Mouse (Mus musculus) gastrocnemius, adult 8-10 months (tissue): ENCODE measurements around the gene Baiap2l2. TPM values are rescaled to one million over a fixed set of nuclear protein-coding genes. Genes with fewer than 3 reads are reported as not detected.

Experiments used
- DNase-seq, 2 experiments: peaks; one replicate each; pipeline ENCODE4 v3.0.0; 2022; ENCODE audit warnings: low spot score in 2 of 2
- total RNA-seq, 4 experiments: library from RNA; stranded (reverse); gene quantifications; 2 replicates each; pipeline ENCODE4 v1.2.4; 2022

Baiap2l2 gene
- total RNA-seq, 4 experiments from 2014 or later, result 2.6 to 6.1 (median 3.5) TPM

DNA sequence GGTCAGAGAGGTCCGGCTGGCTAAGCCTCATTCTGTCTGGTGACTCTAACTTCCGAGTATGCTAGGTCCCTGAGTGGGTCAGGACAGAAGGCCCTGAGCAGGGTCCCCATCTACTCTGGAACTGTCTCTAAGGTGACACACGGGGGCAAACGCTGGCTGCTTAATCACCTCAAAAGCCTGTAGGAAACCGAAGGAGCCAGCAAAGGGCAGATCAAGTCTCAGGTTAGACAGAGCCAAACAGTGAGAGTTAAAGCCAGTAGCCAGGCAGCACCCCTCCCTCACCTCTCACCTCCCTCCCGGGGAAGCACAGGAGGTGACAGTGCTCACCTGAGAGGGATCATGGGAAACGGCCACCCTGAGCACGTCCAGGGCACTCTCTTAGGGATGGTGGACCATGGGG, 18.4 kb upstream of the Baiap2l2 start:
- DNase-seq, result no peak

- no peak for DNase-seq
Measured at GRCm38 (mm10) chr15:79299563-79300155, 14.3 kb upstream of the Baiap2l2 start.

DNA sequence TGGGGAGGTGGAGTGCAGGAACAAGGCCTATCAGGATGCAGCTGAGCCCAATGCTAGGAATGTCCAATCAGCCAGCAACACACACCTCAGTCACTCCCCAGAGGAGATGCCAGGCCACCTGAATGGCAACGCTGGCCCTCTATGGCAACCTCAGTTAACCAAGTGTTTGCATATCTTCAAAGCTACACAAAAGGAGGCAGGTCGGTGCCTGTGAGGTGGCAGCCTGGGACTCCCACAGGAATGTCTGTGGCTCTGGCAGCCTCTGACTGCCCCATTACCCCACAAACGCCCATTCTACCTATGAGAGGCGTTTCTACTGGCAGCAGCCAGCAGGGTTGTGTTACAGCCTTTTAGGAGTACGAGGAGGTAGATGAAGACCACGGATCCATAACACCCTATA, 13.2 kb upstream of the Baiap2l2 start:
- DNase-seq, result no peak

DNA sequence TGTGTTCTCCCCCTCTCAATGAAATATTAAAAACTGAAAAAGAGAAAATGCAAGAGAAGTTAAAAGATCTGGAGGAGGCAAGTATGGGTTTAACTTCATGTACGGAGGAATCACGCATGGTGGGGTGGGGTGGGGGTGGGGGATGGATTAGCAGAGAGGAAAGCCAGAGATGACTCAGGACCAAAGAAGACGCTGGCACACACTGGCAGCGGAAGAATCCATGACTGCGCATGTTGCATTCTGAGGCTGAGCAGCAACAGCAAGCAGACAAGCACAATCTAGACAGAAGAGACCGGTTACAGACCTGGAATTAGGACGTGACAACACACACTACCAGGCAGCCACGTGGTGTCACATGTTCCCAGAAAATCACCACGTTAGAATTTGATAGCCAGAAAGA, 7.4 kb upstream of the Baiap2l2 start:
- DNase-seq, result no peak

GRCm38 (mm10) chr15:79290340-79290739, 5.0 kb upstream of the Baiap2l2 start:
- DNase-seq, result no peak

- no peak for DNase-seq
Measured at GRCm38 (mm10) chr15:79289441-79289840, 4.1 kb upstream of the Baiap2l2 start.

DNA sequence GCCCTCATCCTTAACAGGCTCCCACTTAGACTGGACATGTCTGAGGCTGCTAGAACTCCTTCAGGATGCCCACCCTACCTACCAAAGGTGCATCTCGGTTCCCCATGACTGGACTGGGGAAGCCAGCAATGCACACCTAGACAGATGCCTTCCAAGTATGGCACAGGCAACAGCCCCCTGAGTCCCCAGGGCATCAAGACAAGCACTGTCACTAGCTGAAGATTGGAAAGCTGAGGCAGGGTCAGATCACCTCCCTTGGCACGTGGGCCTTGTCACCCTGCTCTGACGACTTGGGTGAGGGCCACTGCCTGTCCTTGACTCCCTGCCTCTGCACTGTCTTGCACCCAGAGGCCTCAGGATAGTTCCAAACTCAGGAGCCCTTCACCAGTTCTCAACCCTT, 3.0 kb upstream of the Baiap2l2 start:
- no peak for DNase-seq

GRCm38 (mm10) chr15:79287091-79287490, 1.8 kb upstream of the Baiap2l2 start:
- DNase-seq, result no peak

GRCm38 (mm10) chr15:79286141-79286540, 804 bp upstream of the Baiap2l2 start:
- DNase-seq, result no peak

DNA sequence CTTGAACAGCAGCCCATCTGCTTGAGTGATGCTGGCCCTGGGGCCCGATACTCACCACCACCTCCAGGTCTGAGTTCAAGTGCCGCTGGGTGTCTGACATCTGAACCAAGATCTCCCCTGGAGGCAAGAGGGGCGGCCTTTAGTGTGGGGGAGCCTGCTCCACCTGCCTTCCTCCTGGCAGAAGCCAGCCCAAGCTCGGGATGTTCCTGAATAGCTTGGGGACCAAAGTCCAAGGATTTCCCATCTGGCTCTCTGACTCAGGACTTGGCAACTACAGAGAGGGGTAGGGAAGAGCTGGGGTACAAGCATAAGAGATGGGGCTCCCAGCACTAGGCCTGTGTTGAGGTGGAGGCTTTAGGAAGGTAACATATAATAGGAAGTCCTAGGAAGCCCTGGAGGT, 2.0 kb downstream of the Baiap2l2 start:
- DNase-seq, result no peak

GRCm38 (mm10) chr15:79282434-79282833, 2.9 kb downstream of the Baiap2l2 start:
- no peak for DNase-seq

DNA sequence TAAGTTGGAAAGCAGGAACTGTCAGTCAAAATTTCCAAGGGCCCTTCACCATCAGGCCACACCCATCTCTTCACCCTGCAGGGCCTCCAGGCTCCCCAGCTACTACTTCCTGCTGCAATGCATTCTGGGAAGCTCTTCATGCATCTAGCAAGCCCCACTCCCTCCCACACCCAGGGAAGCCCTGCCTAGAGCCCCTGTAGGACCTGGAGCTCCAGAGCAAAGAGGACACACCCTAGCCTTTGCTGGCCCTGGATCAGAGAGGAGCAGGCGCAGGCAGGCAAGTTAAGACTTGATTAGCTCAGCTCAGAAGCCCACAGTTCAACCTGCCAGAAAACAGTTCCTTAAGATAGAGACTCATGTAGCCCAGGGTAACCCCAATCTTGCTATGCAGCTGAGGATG, 3.9 kb downstream of the Baiap2l2 start:
- DNase-seq, result no peak

GRCm38 (mm10) chr15:79280850-79281249, 4.5 kb downstream of the Baiap2l2 start:
- peak; percentile 29 to 45 for DNase-seq

DNA sequence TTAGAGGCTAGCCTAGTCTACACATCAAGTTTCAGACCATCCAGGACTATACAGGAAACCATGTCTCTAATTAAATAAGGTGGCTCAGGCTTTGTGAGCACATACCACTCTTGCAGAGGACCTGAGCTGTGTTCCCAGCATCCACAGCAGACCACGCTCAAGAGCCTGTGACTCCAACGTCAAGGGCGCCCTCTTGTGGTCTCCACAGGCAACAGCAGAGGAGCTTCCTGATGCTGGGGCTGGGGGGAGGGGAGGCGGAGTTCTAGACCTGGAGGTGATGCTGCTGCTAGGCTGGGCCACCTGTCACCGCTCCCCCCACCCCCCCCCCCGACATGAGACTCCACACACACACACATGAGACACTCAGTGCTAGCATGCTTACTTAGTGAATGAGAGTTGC, 5.1 kb downstream of the Baiap2l2 start:
- no peak for DNase-seq

GRCm38 (mm10) chr15:79277728-79278127, 7.6 kb downstream of the Baiap2l2 start:
- DNase-seq, result no peak

DNA sequence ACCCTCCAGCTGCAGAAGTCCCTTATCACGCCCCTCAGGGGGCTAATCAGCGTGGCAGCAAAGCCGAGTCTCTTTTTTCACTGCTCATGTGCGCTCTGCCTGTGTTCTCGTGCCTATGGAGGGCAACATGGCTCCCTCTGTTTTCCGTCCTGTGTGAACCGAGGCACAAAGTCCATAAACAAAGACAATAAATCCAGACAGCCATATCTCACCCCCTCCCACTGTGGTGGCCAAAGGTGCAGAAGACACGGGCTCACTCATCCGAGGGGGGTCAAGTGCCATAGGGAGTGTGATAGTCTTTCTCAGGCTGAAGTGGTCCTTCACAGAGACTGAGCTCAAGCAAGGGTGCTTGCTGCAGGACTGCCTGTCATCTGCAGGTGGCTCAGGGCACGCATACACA, 12.3 kb downstream of the Baiap2l2 start:
- no peak for DNase-seq

DNA sequence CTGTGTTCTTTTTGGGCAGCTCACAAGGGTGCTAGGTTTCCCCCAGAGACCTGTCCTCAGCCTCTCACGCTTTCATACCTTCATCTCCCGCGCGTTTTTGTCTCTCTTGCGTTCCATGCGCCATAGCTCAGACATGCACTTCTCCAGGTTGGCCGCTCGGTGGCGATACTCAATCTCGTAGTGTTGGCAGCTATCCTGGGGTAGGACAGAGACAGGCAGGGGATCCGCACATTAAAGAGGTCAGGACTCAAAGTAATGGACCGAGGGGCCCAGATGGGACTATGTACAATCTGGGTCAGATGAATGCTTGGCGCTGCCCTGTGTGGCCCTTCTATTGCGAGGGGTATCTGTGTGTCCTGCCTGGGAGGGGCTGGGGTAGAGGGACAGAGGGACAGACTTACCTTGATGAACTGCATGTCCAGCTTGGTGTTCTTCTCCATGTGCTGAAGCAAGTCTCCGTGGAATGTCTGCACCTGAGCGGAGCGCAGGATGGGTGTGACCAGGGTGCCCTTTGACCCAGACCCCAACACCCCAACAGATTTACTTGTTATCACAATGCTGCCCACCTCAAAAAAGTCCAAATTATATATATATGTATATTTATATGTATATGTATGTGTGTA, 14.1 kb downstream of the Baiap2l2 start:
- no peak for DNase-seq

DNA sequence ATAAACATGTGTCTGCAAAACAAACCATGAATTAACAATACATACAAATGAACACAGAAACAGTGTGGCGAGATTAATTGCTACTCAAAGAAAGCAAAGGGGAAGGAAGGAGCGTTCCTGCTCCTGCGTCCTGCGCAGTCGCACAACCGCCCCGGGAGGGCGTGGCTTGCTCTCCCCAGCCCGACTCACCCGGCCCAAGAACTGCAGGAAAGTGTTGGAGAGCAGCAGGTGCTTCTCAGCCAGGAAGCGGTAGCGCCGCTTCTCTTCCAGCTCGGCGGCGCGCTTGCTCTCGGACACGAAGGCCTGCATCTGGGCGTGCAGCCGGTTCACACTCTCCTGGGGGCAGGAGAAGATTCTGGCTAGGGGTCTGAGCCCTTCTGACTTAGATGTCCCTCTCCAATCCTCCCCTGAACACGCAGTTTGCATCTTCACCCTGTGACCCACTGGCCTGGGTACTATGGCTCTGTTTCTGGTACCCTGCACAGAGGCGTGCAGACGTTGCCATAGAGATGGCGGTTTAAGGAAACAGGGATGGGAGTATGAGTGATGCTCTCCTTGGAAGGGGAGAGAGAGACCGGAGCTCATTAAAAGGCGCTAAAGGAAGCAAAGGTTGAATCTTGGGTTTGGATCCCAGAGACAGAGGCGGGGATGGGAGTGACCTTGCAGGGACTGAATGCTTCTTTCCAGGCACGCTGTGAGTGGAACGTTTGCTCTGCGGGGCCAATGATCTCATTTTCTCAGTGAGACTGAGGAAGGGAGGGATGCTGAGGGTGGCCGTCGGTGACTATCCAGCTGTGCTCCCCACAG, 14.8 kb downstream of the Baiap2l2 start:
- DNase-seq, result peak; percentile 73 to 79

DNA sequence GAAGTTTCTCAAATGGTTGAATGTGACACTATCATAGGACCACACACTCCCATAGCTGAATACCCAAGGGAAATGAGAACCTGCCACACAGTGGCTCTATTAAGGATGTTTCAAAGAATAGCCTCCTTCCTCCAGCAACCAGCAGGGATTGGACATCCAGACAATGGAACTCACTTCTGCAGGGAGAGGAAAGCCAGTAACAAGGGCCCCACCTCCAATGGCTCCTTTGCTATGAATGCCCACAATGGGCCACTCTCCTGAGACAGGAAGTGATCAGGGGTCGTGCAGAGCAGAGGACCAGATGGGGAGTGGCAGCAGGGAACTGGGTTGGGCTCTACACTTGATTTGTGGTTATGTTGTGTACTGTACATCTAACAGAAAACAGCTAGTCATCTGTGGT, 16.8 kb downstream of the Baiap2l2 start:
- DNase-seq, result no peak

DNA sequence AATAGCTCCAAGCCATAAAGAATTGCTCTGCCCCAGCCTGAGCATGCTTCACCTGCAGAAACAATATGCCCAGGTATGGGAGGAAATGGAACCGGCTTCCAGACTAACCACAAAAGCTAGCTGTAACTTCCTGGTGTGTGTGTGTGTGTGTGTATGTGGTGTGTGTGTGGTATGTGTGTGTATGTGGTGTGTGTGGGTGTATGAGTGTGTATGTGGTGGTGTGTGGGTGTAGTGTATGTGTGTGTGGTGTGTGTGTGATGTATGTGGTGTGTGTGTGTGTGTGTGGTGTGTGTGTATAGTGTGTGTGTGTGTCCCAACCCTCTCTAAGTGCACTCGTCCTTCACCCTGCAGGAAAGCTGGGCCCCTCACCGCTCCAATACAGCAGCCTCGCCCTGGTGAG, 20.0 kb downstream of the Baiap2l2 start:
- no peak for DNase-seq

DNA sequence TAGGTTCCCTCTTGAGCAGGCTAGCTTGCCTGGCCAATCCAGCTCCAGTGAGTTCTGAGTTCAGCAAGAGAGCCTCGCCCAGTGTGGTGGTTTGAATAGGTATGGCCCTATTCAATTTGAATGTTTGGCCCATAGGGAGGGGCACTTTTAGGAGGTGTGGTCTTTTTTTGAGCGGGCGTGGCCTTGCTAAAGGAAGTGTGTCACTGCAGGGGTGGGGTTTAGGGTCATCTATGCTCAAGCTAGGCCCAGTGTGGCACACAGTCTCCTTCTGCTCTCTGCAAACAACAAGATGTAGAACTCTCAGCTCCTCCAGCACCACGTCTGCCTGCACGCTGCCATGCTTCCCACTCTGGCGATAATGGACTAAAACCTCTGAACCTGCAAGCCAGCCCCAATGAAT, 21.6 kb downstream of the Baiap2l2 start:
- DNase-seq, result no peak

DNA sequence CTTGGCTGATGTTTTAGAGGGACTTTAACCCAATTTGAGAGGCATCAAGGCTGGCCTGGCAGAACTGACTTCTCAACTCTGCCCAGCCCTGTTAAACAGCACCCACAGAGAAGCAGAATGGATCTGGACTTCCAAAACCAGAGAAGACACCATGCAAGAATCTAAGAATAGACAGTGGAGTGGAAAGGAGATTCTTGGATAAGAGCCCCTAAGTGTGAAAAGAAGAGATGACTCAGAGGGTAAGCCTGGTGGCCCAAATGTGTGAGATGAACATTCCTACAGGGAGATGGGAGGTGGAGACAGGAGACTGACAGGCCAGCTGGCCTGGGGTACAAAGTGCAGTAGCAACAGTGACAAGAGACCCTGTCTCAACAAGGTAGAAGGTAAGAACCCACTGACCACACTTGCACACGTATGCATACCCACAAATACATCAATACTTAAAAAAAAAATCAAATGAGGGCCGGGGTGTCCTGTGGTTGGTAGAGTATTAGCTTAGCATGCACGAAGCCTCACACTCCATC, 22.5 kb downstream of the Baiap2l2 start:
- no peak for DNase-seq
